Mouse (Mus musculus) thymus, postnatal 0 days (tissue): ENCODE measurements around the gene Lamb3. TPM values are rescaled to one million over a fixed set of nuclear protein-coding genes. Genes with fewer than 3 reads are reported as not detected.

Experiments
- DNase-seq: peaks from one replicate; pipeline ENCODE4 v3.0.0-alpha.2; 2015; ENCODE audit warnings: low spot score
- polyA plus RNA-seq: library from polyadenylated mRNA; unstranded; fragments of >200 nt; fragmentation: Nextera tagmentation; extraction: Ambion mirVana; gene quantifications from 2 replicates; pipeline ENCODE4 v1.2.1, GENCODE M21; 2015

The Lamb3 gene
- polyA plus RNA-seq, 1 experiment from 2014 or later, result 22.2 TPM

DNA sequence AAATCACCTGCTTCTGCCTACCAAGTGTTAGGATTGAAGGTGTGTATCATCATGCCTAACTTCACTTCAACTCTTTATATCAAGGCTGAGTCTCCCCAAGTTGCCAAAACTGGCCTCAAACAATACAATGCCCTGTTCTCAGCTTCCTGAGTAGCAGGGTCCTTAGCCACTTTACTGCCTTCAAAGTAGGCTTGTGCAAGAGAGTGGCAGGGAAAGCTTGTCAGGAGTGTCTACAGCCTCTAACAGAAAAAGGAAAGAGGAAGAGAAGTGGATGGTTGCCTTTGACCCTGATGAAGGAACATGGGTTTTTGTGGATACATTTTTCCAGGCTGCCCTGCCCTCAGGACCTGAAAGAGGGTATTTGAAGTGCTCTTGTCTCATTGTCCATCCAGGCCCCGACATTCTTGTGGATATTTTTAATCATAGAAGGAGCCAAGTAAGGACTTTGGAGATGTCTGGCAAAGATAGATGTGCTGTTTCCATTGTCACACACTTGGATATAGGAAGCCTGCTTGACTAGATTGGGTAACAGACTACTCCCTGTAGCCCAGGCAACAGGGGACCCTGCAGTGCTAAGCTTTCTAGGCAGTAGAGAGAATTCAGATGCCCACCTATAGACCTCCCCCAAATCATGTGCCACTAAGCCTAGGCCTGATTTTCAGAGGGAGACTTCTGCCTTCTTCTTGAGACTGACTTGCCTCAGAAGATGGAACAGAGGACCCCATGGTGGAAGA lies 102.5 kb downstream of the Lamb3 start:
- no peak for DNase-seq

DNA sequence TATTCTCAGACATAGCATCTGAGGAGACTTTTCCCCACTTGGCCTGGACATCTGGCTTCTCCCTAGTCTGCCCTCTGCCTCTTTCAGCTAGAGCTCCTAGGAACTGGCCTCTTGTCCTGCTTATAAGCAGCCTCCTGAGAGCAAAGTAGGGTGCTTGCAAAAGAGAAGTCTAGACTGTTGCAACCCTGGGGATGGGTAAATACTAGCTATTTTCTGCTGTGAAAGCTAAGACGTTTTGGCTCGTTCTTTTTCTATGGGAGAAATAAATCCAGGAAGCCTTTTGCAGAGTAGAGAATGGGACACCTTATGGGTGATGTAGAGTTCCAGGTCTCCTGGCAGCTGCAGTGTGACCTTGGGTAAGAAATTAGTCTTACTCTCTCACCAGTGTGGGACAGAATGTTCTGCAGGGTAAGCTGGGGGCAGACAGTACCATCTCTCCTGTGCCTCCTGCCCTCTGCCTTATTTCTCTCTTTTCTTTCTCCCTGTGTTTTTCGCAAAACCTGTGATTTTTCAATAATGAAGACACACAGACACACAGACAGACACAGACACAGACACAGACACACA lies 103.1 kb downstream of the Lamb3 start:
- DNase-seq, result no peak

DNA sequence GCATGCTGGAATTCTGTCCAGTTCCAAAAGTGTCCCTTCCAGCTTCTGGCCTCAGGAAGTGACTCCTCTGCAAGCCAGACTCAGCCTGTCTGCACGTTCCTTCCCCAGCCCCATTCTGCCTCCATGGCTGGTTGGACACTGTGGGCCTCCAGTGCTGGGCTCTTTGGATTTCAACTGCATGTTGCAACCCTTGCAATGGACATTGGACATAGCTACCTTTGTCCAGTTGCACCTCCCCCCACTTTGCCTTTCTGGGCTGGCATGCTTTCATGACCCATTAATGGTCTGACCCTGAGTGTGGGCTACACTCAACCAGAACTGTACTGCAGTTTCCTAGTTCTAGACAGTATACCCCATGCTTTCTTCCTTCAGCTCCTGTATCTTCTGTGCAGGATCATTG lies 104.1 kb downstream of the Lamb3 start:
- no peak for DNase-seq

DNA sequence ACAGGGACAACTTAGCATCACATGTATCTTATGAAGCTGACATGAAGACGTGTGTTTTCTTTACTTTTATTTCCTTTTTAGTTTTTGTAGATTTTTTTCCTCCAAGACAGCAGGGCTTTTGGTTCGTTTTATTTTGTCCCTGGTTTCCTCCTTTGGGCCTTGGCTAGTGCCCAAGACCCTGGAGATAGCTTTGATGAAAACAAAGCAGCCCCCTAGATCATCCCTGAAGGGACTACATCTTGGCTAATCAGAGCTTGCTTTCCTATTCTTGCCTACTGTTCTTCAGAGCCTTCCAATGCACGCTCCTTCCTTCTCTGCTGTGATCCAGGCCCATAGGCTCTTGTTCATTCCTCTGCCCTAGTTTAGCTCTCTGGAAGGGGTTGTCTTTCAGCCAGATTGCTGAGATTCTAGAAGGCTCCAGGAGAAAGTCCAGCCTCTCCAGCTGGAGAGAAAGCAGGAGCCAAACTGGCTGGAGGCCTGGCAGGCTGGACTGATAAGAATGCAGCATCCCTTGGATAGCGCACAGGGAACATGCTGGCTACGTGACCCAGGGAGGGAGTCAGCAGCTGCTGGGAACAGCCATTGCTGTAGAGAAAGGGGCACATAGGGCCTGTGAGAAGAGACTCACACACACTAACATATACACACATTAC lies 108.3 kb downstream of the Lamb3 start:
- DNase-seq, result no peak

DNA sequence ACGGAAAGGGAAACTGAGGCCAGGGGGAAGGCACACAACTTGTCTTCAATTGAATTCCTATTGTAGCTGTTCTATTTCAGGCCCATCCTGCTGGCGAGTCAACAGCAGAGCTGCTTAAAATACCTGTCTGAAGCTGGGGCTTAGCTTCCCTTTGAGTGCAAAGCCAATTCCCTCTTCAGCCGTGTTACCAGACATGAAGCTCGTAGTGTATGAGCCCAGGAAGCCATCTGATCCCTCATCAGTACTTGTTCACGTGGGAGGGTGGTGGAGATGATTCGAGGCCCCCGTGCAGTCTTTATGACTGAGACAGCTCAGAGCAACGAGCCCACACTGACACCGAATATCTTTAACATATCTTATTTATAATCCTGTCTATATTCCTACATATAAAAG lies 108.9 kb downstream of the Lamb3 start:
- DNase-seq, result no peak

DNA sequence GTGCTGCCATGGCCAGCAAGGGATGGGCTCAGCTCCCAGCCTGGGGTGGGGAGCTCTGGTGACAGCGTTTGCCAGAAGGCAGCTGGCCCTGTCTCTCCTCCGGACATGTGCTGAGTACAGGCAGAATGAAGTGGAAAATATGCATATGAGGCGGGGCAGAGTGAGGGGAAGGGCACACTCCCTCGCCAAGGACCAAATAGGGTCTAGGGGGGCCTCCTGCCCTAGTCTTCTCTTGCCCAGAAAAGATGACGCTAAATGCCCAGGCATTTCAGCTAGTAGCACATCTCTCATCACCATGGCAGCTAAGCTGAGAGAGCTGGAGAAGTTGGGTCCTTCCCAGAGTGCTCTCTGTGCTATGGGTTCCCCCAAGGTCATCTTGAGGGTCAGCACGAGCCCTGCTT lies 109.7 kb downstream of the Lamb3 start:
- DNase-seq, result no peak

DNA sequence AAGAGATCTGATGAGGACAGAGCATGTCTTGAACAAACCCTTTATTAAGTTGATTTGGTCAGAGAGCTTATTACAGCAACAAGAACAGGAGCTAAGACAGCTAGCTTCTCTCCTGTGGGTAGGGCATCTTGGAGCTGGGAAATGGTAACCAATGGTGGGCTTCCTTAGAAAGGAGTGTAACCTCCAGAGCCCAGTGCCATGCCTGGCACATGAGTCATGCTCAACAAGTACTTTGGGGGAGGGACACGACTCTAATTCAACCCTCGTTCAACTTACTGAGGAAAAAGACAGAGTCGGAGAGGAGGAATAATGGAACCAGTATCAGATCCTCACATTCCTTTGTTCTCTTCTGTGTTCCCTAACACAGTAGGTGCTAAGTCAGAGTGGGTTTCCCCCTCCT lies 112.2 kb downstream of the Lamb3 start:
- DNase-seq, result no peak

DNA sequence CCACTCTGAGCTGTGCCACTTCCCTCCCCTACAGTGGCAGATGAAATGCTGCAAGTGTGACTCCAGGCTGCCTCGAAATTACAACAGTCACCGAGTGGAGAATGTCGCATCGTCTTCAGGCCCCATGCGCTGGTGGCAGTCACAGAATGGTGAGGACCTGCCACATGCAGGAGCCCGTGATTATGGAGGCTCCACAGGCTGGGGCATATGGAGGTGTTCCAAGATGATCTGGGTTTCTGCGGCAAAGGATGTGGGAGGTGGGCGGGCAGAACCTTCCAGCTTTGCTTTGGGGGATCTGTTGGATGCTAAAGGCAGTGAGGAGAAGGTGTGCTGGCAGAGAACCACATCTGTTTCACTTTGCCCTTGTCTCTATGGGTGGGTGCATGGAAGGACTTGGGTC lies 112.9 kb downstream of the Lamb3 start:
- DNase-seq, result no peak

DNA sequence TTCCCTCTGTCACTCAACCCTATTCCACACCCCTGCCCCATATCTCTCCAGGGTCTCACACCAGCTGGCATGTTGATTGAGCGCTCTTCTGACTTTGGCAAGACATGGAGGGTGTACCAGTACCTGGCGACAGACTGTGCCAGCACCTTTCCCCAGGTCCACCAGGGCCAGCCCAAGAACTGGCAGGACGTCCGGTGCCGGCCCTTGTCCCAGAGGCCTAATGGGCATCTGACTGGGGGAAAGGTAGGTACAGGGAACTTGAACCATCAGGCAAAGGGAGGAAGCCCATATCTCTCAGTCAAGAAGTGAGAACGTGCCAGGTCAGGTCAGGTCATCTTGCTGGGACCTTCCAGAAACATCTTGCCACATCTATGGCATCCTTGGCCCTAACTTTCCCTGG lies 116.2 kb downstream of the Lamb3 start:
- no peak for DNase-seq

DNA sequence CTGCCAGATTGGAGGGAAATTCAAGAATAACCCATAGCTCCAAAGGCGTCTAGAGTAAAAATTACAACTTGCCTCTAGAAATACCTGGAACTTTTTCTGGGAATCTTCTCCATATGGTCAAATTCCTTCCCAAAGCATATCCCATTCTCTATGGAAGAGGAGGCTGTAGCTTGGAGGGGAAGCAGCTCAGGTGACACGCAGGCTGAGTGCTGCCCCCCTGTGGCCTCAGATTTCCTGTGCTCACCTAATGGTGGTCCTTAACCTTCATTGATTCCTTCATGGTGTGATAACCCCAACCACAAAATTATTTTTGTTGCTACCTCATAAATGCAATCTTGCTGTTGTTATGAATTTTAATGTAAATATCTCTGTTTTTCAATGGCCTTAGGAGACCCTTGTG lies 116.7 kb downstream of the Lamb3 start:
- peak; percentile 56 for DNase-seq

DNA sequence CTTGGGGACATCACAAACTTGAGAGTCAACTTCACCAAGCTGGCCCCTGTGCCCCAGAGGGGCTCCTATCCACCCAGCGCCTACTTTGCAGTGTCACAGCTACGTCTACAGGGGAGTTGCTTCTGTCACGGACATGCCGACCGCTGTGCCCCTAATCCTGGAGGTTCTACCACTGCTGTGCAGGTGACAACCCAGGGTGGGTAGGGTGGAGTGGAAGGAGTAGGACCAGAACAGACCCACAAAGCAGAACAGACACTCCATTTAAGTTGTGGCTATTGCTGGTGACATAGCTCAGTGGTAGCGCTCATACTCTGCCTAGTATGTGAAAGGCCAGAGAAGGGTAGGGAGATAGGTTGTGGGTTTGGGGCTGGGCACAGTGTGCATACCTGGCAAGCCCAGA lies 118.4 kb downstream of the Lamb3 start:
- DNase-seq, result no peak

DNA sequence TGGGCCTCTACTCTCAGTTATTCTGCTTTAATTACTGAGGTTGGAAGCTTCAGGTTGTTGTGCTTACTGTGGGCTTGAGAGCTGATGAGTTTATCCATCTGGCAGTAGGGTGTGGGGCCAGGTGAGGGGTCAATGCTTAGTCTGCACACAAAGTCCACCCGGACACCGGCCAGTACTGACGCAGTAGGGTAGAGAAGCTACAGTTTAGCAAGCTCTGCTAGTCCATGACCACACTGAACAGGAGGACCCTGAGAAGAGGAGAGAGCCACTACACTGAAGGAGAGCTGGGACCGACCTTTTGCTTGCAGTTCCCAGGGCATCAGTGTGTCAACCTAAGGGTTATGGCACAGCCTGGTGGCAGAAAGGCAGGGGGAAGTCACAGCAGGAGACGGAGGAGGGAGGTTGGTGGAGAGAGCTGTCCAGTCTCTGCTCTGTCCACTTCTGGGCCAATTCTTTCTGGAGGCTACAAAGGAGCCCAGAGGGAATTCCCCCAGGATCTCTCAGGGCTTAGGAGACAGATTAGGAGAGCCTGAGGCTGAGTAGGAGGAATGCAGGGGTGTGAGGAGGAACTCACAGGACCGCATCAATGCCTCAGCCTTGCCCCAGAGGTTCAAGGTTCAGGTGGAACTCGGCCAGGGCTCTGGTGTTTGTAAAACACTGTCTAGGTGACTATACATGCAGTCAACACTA lies 119.1 kb downstream of the Lamb3 start:
- no peak for DNase-seq

DNA sequence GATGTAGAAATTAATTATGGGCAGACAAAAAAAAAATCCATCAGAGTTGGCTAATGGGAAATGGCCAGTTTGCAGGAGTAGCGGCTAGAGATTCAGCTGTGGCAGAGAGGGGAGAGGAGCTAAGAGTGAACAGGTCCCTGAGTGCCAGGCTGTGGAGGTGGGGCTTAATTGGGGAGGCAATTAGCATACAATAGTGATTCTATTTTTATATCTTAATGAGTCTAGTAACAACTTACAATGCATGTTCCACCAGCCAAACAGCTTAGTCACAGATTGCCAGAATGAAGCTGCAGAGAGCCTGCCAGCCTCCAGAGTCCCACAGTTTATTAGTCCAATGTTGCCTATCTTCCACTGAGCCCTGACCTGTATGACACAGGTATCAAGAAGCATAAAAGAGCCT lies 119.7 kb downstream of the Lamb3 start:
- no peak for DNase-seq

DNA sequence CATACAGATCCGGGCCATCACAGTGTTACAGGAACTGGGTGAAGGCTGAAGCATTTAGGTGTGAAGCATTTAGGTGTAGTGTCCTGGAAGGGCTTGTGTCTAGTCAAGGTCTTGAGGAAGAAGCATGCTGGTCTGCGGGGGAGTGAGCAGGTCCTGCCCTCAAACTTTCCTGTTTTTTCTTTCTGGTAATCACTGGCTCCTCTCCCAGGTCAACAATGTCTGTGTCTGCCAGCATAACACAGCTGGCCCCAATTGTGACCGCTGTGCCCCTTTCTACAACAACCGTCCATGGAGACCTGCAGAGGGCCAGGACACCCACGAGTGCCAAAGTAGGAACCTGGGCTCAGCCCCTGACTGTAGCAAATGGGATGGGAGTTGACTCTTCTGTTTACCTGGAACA lies 120.2 kb downstream of the Lamb3 start:
- no peak for DNase-seq

DNA sequence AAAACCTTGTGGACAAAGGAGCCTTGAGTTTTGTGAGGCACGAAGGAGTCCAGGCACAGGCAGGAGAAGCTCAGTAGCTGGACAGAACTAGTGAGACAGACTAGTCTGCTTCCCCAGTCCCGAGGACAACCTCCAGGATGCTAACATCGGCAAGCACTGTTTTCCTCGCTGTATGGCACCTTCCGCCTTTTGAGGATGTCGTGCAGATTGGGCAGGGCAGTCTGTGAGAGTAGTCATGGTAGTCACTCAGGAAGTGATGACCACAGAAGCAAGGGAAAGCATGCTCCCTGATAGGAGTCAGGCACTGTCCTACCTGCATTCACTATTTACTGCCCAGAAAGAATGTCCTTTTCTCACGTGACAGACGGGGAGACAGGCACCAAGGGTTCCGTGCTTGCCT lies 122.1 kb downstream of the Lamb3 start:
- DNase-seq, result no peak

DNA sequence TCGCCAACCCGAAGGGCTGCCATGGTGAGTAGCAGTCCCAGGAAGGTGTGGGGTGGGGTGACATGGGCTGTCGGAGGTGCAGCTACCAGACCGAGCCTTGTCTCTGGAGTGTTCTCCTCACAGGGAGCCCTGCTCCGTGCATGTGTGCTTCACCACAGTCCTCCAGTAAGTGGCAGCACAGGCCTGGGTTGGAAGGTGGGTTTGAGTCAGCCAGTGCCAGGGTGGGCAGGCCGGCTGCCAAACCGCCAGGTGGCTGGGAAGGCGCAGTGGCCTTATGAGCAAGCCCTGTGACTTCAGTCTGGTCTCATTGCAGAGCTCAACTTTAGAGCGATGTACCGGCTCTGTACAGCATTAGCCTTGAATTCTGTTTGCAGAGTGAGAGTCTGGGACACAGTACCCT lies 122.7 kb downstream of the Lamb3 start:
- DNase-seq, result peak; percentile 90

DNA sequence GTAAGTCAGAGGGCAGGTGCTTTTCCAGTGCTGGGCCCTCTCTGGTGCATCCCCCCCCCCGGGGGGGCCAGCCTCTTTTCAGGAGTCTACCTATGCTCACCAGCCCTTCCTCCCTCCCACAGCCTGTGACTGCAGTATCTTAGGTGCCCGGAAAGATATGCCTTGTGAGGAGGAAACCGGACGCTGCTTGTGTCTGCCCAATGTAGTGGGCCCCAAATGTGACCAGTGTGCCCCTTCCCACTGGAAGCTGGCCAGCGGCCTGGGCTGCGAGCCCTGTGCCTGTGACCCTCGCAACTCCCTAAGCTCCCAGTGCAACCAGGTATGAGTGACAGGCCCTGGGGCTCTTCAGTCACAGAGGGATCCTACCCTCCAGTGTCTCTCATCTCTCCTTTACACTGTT lies 123.1 kb downstream of the Lamb3 start:
- DNase-seq, result no peak

DNA sequence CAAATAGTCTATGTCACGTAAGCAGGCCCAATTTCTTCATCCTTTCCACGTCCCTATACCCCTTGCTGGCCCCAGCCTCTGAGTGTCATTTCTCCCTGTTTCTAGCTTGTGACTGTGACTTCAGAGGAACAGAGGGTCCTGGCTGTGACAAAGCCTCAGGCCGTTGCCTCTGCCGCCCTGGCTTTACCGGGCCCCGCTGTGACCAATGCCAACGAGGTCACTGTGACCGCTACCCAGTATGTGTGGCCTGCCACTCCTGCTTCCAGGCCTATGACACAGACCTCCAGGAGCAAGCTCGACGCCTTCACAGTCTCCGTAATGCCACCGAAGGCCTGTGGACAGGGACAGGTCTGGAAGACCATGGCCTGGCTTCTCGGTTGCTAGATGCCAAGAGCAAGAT lies 124.5 kb downstream of the Lamb3 start:
- DNase-seq, result no peak

DNA sequence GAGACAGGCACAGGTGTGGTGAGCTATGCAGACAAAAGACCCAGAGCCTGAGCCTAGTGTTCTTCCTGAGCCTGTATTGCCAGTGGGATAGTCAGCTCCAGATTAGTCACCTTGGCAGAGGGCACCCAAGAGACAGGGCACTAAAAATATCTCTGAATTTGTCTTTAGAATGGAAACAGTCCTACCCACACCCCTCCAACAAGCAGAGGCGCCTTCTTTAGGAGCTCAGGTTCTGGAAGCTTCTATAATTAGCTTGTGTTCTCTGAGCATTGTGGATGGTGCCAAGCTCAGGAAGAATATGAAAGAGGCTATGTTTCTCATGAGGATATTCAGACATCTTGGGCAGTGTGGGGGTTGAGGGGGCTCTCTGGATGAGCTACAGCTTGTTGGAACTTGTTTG lies 125.2 kb downstream of the Lamb3 start:
- DNase-seq, result no peak

DNA sequence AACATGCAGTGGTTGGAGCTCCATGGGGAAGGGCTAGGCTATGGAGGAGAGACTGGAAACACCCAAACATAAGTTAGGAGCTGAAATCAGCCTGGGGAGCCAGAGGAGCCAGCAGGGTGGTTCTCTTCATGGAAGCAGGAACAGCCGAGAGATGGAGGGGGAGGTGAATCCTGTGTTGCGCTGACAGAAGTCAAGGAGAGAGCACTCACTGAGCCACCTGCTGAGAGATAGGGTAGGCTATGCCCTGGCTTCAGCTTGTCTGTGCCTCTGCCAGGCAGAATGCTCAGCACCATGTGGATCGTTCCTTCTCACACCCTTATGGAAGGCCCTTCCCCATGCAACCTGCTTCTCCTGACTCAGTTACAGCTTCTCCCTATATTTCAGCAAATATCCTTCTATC lies 126.3 kb downstream of the Lamb3 start:
- no peak for DNase-seq

DNA sequence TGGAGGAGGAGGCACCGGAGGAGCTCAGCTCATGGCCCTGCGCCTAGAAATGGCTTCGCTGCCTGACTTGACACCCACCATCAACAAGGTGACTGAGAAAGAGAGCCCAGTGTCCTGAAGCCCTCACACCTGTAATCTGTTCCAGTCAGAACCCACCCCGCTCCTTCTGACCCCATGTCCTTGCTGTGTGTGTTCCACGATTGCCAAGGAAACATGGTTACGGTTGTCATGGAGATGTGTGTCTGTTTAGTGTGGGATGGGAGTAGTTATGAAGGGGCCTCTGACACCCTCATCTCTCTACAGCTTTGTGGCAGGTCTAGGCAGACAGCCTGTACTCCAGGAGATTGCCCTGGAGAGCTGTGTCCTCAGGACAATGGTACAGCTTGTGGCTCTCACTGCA lies 127.0 kb downstream of the Lamb3 start:
- DNase-seq, result no peak
